Mouse (Mus musculus) mammary gland, adult 2 months (tissue): ENCODE data around the gene Zfp575. TPM values are rescaled to one million over a fixed set of nuclear protein-coding genes. Genes with fewer than 3 reads are reported as not detected.

Experiments used
- polyA plus RNA-seq: library from polyadenylated mRNA; depleted of rRNA; stranded (reverse); fragments of >200 nt; gene quantifications from 2 replicates; pipeline ENCODE4 v1.2.3, GENCODE M21; 2012; ENCODE audit warnings: low replicate concordance; rRNA removed

Zfp575 gene
- 0.22 and 0.80 TPM in 2 replicates for polyA plus RNA-seq

GRCm38 (mm10) chr7:24587330-24588105 lies at the start of gene Zfp575, which contains the start of gene Ethe1:
Gene Zfp575, minus strand, starts transcription at chr7:24587641.
Gene Ethe1, plus strand, starts transcription at chr7:24587543.

GRCm38 (mm10) chr7:24636264-24636663 lies 48.8 kb upstream of the Zfp575 start, which contains the start of gene Lypd3:
Gene Lypd3, plus strand, starts transcription at chr7:24636550.

GRCm38 (mm10) chr7:24610144-24610878 lies 22.9 kb upstream of the Zfp575 start, which contains the start of gene Phldb3:
Gene Phldb3, plus strand, starts transcription at chr7:24610763.

GRCm38 (mm10) chr7:24546068-24546614 lies 41.3 kb downstream of the Zfp575 start, which contains the start of the genes Pinlyp and Xrcc1:
Gene Pinlyp, minus strand, starts transcription at chr7:24546118.
Gene Xrcc1, plus strand, starts transcription at chr7:24546289.

Other genes with a start within 250 kb of the Zfp575 start
- 0.16 and 2.8 TPM in 2 replicates for gene Lypd5, start 238.4 kb downstream of the Zfp575 start, polyA plus RNA-seq
- 35.8 and 76.3 TPM in 2 replicates for gene Kcnn4, start 217.4 kb downstream of the Zfp575 start, polyA plus RNA-seq
- 64.5 and 74.1 TPM in 2 replicates for gene Smg9, start 188.0 kb downstream of the Zfp575 start, polyA plus RNA-seq
- gene Irgc1, start 135.3 kb downstream of the Zfp575 start, polyA plus RNA-seq = 1.1 and 4.1 TPM in 2 replicates
- gene Plaur, start 125.2 kb downstream of the Zfp575 start, polyA plus RNA-seq = 14.8 and 26.7 TPM in 2 replicates
- gene Cadm4, start 105.6 kb downstream of the Zfp575 start, polyA plus RNA-seq = 12.6 and 19.7 TPM in 2 replicates
- 4.9 and 17.5 TPM in 2 replicates for gene Zfp428, start 80.6 kb downstream of the Zfp575 start, polyA plus RNA-seq
- gene AC161166.1, start 75.2 kb downstream of the Zfp575 start, polyA plus RNA-seq = not detected in 2 replicates
- 19.0 and 20.6 TPM in 2 replicates for gene Irgq, start 57.0 kb downstream of the Zfp575 start, polyA plus RNA-seq
- 0.23 and 0.34 TPM in 2 replicates for gene Pinlyp, start 41.5 kb downstream of the Zfp575 start, polyA plus RNA-seq
- gene Xrcc1, start 41.4 kb downstream of the Zfp575 start, polyA plus RNA-seq = 40.5 and 54.7 TPM in 2 replicates
- 25.3 and 33.7 TPM in 2 replicates for gene Ethe1, start 98 bp downstream of the Zfp575 start, polyA plus RNA-seq
- gene Phldb3, start 23.1 kb upstream of the Zfp575 start, polyA plus RNA-seq = 3.0 and 6.6 TPM in 2 replicates
- gene Lypd3, start 48.9 kb upstream of the Zfp575 start, polyA plus RNA-seq = 7.3 and 8.8 TPM in 2 replicates
- gene Tex101, start 89.0 kb upstream of the Zfp575 start, polyA plus RNA-seq = not detected in 2 replicates
- gene BC049730, start 121.6 kb upstream of the Zfp575 start, polyA plus RNA-seq = not detected in 2 replicates
- gene Gm4763, start 139.3 kb upstream of the Zfp575 start, polyA plus RNA-seq = not detected in 2 replicates
- gene Cd177, start 172.7 kb upstream of the Zfp575 start, polyA plus RNA-seq = 0.41 and 0.66 TPM in 2 replicates
- 0.19 and 0.30 TPM in 2 replicates for gene Ceacam10, start 189.6 kb upstream of the Zfp575 start, polyA plus RNA-seq